Mouse (Mus musculus) lung, postnatal 0 days (tissue): ENCODE results near the gene Nalcn.

Experiments used
- CTCF ChIP-seq: IDR thresholded peaks from 2 replicates; pipeline ENCODE4 v1.5.1; 2016; ENCODE audit warnings: antibody characterized with exemption, mild to moderate bottlenecking
- EP300 ChIP-seq: IDR thresholded peaks from 2 replicates; pipeline ENCODE4 v1.6.1; 2016; ENCODE audit warnings: antibody characterized with exemption, mild to moderate bottlenecking, control low read depth

DNA sequence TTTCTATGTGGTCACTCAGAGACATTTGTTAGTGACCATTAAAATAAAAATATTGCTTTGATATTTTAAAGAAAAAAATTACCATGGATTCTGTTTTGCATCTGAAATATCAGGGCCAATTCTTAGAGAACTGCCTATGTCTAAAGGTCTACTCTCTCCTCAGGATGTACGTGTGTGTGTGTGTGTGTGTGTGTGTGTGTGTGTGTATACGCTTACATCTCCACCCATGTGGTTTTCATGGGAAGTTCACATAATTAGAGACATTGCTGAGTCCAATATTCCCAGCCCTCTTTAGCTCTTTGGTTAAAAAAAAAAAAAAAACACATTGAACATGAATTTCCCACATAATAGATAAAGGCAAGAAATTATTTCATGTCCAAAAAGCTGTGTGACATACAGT is 114.0 kb downstream of the Nalcn start:
- TF ChIP-seq CTCF (no peak), EP300 (no peak)
